Mouse (Mus musculus): Measurements from ENCODE around the gene Vmn2r-ps130. TPM values are rescaled to one million over a fixed set of nuclear protein-coding genes. Genes with fewer than 3 reads are reported as not detected.
"Not testable (repeated sequence)": the region's sequence is repeated elsewhere in the genome, so short reads cannot be mapped to it uniquely, and the experiment has no call there.

Vmn2r-ps130 gene
- not detected in 2 replicates for polyA plus RNA-seq (2016; fragmentation: Nextera tagmentation; extraction: Ambion mirVana)

GRCm38 (mm10) chr17:23060866-23061265 is at the start of gene Vmn2r-ps130:
Gene Vmn2r-ps130 (plus strand): TSS chr17:23061166.
- DNase-seq (ENCODE audit: low spot score); H3K36me3 ChIP-seq; H3K27ac ChIP-seq; H3K9me3 ChIP-seq; H3K4me3 ChIP-seq; H3K4me1 ChIP-seq (replicated peaks); H3K27me3 ChIP-seq (ENCODE audit: insufficient read depth, poor library complexity, severe bottlenecking): not testable (repeated sequence)
- WGBS = 100% methylated on average over 1 of the region's 1 CpGs

Other genes starting within 250 kb of the Vmn2r-ps130 start
- gene Zfp945, start 194.0 kb upstream of the Vmn2r-ps130 start, polyA plus RNA-seq (2016; fragmentation: Nextera tagmentation; extraction: Ambion mirVana) = 14.0 and 16.9 TPM in 2 replicates
- gene Vmn2r113, start 118.2 kb upstream of the Vmn2r-ps130 start, polyA plus RNA-seq (2016; fragmentation: Nextera tagmentation; extraction: Ambion mirVana) = not detected in 2 replicates
- gene Zfp40, start 132.1 kb downstream of the Vmn2r-ps130 start, polyA plus RNA-seq (2016; fragmentation: Nextera tagmentation; extraction: Ambion mirVana) = 8.7 and 10.3 TPM in 2 replicates